Mouse (Mus musculus) duodenum, adult 2 months (tissue): ENCODE data around the gene Gm20388. TPM values are rescaled to one million over a fixed set of nuclear protein-coding genes. Genes with fewer than 3 reads are reported as not detected.

Experiments
- polyA plus RNA-seq: library from polyadenylated mRNA; depleted of rRNA; stranded (reverse); fragments of >200 nt; gene quantifications from 2 replicates; pipeline ENCODE4 v1.2.3, GENCODE M21; 2012; ENCODE audit warnings: low replicate concordance

Gene Gm20388
- polyA plus RNA-seq, 1 experiment = 43.1 TPM

DNA sequence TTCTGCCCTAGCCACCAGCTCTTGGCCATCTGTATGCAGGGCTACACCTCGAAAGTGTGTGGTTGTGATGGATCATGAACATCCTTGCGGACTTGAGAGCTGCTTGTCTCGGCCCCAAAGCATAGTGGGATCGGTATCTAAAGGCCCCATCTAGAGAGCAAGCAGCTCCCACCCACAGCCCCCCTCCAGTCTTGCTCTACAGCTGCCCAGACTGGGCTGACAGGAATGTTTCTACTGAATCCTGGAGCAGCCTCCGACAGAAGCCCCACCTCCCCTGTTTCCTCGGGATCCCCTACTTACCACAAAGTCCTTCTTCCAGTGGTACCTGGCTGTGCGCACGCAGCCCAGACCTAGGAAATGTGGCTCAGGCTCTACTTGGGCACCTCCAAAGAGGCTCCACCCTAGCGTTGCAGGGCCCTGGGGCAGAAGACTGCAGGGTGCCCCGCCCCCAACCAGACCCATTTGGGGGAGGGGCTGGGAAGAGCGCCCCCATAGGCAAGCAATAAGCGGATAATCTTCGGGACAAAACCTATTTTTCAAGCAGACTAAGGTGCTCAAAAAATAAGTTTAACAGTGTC lies 3247.3 kb downstream of the Gm20388 start, which contains the start of gene Sult5a1:
Gene Sult5a1 (minus strand): TSS at position 428 of the 578 bp plus-strand sequence.

DNA sequence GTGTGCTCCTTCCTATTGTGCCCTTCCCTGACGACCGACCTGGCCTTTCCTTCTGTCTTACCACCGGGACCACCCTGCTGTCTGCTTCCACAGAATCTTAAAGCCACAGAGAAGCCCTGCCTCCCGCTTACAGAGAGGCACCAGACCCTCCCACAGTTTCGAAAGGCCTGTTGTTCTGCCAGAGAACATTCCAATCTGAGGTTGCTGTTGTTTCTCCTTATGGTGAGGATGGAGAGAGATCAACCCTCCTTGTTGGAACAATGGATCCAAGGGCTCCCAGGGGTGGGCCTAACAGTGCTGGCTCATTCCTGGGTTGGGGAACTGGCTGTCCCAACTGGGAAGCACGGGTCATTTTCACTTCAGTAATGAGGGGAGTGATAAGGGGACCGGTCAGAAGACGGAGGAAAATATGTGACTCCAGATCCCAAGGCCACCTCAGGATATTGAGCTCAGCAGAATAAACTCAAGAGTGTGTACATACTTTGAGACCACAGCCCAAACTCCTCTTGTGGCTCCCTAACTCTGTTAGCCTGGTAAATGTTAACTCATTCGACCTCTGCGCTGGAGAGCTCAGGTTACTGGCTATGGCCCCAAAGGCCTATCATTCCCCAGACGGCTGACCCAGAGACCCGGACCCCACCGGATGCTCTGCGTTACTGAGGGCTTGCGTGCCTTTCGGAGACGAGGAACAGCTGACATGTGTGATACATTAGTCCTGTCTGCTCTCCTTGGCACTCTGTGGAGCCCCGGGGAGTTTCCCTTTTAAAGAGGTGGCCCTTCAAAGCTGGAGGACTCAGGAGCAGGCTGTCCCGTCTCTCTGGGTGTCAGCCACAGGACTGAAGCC lies 3275.1 kb downstream of the Gm20388 start, which contains the start of gene Dpep1:
Gene Dpep1 (plus strand): TSS at position 677 of the 844 bp plus-strand sequence.

DNA sequence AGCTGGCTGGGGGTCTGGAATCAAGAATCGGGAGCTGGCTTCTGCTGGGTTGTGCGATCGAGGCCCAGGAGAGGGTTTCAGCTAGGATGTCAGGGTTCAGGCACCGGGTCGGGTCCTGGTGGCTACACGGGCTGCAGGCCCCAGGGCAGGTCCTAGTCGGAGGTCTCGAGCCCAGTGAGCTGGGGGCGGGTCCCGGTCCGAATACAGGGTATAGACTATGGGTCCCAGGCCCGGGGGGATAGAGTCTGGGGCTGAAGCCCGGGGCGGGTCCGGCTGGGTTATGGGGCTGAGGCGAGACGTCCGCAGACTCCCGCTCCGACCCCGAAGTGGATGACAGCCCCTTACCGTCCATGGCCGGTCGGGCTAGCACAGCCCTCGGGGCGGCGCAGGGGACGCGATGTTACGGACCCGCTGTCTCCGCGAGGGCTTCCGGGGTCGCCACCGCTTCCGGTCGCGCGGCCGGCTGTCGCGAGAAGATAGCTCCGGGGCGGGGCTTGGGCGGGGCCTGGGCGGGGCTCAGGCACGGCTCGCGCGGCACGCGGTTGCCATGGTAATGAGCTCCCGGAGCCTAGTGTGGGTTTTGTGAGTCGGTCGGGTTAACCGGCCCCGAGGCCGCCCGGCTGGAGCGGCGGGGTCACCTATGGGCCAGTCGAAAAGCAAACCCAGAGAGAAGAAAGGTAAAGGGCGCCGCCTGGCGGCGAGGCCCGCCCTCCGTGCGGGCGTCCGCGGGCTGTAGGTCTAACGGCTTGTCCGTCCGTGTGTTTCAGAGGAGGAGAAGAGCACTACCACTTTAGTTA lies 3301.9 kb downstream of the Gm20388 start, which contains the start of the genes Chmp1a and Spata33:
Gene Chmp1a (minus strand): TSS at position 443 of the 797 bp plus-strand sequence.
Gene Spata33 (plus strand): TSS at position 512 of the 797 bp plus-strand sequence.

DNA sequence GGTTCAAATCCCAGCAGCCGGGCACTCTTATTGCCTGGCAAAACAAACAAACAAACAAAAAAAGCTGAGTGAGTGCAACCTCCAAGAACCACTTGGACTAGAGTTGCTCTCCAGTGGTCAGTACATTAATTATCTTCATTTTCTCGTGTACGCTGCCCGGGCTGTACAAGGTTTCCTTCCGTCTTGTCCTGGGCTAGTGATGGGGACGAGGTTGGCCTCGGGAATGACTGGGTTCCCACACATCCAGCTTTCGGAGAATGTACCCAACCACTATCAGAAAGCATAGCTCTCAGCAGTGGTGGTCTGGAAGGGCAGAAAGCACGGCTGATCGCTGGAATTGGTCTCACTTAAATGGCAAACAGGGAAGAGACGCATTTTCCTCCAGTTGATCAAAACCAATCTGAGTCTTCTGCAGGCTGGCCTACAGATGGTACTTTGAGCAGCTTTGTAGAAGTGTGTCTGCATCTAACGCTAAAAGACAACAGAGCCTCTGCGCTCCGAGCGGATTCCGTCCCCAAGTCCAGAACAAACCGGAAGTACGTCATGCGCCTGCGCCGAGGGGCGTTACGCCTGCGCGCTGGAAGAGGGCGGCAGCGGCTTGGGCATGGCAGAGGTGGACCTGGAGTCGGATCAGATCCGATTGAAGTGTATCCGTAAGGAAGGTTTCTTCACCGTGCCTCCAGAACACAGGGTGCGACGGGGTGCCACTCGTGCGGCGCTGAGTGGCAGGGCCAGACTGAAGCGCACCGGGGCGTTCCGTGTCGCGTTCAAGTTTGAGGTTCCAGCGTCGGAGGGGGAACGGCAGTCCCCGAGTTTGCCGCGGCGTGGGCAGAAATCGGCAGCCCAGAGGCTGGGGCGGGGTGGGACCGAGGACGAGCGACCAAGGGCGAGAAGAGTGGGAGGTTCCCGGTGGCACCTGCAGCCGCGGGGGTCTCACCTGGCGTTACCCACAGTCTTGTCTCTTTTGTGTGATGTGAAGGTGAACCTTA lies 3313.9 kb downstream of the Gm20388 start, which contains the start of gene Cdk10:
Gene Cdk10 (plus strand): TSS at position 565 of the 989 bp plus-strand sequence.

DNA sequence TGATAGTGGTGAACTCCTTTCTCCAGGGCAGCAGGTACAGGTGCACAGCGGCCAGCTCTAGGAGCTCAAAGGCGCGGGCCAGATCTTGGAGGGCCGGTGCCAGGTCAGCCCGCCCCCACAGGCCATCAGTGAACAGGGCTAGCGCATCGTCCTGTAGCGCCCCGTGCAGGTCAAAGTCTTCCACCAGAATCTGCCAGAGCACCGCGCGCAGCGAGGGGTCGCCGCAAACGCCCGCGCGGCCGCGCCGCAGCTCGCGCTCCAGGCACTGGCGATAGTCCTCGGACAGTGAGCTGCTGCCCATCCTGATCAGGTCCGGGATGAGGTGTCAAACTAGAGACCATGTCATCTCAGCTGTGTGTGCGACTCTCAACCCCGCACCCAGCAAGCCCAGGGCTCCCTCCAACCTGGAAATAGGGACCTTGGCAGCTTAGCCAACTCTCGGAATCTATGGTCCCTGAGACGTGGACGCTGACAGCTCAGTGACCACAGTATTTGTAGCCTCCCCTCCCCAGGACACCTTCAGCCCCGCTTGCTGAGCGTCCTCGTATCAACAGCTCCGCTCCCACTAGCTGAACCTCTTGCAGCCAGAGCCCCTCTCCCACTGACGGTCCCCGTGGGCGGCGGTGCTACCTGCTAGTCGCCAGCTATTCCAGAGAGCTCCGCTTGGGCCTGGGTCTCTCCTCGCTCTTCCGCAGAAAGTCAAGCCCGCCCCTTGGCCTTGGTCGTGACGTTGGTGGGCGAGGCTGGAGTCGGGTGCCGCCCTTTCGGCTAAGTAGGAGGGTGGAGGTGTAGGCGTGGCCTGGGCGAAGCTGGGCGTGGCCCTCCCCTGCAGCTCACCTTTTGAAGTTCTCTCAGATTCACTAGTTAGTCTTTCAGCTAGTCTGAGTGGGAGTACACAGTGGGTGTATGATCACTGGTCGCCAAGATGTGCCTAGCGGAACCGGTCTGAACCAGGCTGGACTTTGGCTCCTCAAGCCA lies 3325.2 kb downstream of the Gm20388 start, which contains the start of gene Spata2l:
Gene Spata2l (minus strand): TSS at position 714 of the 978 bp plus-strand sequence.

DNA sequence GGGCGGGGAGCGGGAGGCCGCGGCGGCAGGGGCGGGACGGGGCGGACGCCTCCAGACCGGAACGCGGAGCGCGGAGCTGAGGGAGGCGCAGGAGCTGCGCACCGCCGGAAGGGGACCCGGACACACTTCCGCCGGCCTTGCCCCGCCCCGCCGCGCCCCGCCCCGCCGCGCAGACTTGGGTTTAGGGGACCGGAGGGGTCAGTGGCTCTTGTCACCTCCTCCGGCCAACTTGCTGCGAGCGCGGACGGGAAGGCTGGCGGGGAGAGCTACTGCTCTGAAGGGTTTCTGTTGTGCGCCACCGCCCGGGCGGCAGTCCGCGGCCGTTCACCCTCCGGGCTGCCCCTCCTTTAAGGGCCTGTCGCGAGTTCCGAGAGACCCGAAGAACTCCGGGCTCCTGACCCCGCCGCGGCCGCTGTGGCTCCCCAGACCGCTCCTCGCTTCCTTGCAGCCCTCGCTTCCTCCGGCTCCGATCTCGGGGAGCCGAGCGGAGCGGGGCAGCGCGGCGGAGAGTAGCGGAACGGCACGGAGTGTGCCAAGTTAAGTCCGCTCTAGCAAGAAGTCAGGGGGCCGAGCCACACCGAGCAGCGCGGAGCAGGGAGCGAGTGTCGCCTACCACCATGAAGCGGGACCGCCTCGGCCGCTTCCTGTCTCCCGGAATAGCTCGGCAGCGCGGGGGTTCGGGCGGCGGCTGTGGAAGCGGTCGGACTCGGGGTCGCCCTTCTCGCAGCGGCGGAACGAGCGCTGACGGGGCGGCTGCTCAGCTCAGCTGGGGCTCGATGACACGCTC lies 3343.7 kb downstream of the Gm20388 start, which contains the start of the genes Zfp276 and Vps9d1:
Gene Zfp276 (plus strand): TSS at position 97 of the 787 bp plus-strand sequence.
Gene Vps9d1 (minus strand): TSS at position 250 of the 787 bp plus-strand sequence.

DNA sequence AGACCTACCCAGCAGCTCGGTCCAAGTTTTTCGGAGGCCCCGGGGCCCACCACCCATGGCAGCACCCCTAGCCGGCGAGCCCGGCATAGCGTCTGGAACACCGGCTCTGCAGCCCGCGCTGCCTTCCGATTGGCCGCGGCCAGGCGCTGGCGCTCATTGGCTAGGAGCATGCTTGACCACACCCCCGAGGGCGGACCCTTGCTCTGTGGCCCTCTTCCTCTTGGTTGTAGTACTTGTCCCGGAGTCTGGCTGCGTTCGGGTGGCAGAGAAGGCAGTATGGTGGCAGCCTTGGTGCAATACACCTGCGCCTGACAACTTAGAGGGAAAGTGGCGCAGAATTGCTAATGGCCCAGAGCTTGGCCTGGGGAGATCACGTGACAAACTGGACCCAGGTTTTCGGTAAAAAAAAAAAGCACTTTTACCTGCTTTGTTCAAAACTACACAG lies 3407.8 kb downstream of the Gm20388 start, which contains the start of gene Fanca:
Gene Fanca (minus strand): TSS at position 110 of the 445 bp plus-strand sequence.

DNA sequence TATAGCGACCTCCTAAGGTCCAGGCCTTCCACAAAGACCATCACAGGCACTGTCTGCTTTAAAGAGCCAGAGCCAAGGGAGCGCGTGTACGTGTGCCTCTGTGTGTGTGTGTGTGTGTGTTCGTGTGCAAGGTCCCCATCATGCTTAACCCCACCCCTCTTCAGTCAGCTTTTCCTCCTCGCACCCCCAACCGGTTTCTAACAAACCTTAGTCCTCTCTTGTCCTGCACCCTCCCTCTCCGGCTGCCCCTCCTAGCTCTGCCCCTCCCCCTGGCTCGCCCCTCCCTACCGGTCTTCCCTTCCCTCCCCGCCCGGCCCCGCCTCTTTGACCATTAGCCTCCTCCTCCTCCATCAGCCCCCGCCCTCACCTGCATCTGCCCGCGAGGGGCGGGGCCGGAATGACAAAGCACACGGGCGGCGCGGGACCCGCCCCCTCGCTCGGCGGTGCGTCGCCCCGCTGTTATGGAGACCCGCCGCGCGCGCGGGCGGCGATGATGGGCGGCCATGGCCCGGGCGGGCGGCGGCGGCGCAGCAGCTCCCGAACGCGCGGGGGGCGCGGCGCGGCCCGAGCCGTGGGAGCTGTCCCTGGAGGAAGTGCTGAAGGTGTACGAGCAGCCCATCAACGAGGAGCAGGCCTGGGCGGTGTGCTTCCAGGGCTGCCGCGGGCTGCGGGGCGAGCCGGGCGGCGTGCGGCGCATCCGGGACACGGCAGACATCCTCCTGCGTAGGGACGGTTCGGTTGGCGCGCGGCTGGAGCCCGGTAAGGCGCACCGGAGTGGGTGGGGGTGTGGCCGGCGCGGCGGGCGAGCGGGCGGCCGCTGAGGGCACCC lies 3421.8 kb downstream of the Gm20388 start, which contains the start of gene Spire2:
Gene Spire2 (plus strand): TSS at position 452 of the 829 bp plus-strand sequence.

DNA sequence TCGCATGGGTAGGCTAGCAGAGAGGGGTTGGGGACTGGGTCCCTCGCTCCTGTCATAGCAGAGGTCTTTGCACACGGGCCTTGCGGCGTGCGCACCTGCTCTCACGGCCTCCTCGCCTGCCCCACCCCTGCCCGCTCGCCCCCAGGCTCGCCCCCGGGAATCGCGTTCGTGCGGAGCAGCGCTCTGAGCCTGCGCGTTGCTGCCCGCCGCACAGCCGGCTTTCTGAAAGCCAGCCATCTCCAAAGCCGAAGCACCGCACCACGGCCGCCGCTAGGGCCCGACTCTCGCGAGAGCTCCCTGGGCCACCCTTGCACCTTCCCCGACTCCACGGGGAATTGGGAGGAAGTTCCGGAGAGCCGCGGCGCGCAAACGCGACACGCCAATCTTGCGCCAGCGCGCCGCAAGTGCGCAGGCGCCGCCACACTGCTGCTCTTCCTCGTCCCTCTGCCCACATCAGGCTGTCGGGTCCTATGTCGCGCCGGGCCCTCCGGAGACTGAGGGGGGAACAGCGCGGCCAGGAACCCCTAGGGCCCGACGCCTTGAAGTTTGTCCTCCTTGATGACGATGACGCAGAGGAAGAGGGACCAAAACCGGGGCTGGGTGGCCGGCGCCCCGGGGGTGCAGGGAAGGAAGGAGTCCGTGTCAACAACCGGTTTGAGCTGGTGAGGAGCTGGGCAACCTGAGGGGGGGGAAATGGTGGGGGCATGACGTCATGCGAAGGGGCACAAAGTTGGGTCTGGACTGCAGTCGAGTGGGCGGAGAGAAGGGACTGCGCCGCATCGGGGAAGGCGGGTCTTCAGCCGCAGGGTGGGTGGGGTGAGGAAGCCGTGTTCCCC lies 3463.0 kb downstream of the Gm20388 start, which contains the start of gene Tcf25:
Gene Tcf25 (plus strand): TSS at position 351 of the 836 bp plus-strand sequence.

DNA sequence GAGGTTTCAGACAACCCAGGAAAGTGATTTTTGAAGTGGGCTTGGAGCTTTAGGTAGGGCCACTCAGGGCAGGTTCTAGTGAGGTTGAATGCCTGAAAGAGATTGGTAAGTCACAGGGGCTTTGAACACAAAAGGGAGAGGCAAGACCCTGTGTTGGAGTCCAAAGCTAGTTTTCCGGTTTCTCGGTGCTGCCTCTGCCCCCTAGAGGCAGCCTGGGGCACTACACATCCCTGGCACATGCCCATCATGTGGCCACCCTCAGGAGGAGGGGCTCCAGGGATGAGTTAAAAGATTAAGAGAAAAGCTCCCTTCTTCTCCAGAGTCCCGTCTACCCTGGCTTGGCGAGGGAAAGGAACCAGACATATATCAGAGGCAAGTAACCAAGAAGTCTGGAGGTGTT lies 3496.1 kb downstream of the Gm20388 start, which contains the start of gene Mc1r:
Gene Mc1r (plus strand): TSS at position 322 of the 400 bp plus-strand sequence.

DNA sequence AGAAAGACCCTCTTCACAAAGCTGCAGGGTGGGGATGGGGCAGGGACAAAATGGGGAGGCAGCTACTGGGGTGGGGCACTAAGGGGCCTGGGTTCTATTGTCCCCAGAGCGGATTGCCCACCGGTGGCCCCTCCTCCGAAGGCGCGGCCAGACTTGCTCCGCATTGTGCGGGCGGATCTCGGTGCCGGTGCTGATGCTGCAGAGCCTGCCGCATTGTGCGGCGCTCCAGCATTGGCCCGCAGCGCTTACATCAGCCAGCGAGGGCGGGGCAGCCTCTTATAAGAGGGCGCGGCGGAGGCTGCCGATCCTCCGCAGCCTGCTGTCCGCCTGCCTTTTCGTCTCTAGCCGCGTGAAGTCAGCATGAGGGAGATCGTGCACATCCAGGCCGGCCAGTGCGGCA lies 3500.6 kb downstream of the Gm20388 start, which contains the start of gene Tubb3:
Gene Tubb3 (plus strand): TSS at position 179 of the 400 bp plus-strand sequence.

DNA sequence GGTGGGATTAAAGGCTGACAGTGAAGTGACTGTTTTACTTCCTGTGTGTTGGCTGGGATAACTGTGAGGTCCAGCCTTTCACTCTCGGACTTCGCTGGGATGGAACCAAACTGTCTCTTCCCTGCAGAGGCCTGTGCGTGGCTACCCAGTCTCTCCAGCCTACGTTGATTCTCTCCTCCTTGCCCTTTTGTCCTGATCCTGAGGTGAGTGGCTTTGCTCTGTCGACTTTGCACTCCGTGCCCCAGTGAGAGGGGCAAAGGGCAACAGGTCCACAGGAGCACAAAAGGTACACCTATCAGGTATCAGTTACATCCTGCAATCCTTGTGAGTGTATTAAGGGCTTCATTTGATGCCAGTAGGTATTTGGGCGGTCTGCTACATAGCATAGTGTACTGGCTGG lies 3512.8 kb downstream of the Gm20388 start, which contains the start of gene Def8:
Gene Def8 (plus strand): TSS at position 87 of the 400 bp plus-strand sequence.

DNA sequence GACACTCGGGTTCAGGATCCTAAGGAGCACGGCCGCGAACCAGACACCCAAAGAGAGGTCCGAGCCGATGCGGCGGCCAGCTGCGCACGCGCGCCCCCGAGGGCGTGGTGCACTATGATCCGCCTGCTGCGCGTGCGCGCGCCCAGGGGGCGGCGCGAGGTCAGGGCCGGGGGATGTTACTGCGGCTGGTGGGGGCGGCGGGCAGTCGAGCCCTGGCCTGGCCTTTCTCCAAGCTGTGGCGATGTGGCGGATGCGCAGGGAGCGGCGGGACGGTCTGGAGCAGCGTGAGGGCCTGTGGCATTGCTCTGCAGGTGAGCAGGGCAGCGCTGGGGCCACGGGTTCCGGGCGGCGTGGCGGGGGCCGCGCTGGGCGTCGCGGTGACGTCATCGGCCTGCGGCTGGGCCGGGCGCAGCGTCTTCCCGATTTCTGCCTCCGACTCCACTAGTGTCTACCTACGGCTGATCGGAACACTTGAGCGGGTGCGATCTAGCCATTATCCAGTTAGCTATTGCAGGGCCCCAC lies 3567.2 kb downstream of the Gm20388 start, which contains the start of gene Afg3l1:
Gene Afg3l1 (plus strand): TSS at position 167 of the 522 bp plus-strand sequence.

DNA sequence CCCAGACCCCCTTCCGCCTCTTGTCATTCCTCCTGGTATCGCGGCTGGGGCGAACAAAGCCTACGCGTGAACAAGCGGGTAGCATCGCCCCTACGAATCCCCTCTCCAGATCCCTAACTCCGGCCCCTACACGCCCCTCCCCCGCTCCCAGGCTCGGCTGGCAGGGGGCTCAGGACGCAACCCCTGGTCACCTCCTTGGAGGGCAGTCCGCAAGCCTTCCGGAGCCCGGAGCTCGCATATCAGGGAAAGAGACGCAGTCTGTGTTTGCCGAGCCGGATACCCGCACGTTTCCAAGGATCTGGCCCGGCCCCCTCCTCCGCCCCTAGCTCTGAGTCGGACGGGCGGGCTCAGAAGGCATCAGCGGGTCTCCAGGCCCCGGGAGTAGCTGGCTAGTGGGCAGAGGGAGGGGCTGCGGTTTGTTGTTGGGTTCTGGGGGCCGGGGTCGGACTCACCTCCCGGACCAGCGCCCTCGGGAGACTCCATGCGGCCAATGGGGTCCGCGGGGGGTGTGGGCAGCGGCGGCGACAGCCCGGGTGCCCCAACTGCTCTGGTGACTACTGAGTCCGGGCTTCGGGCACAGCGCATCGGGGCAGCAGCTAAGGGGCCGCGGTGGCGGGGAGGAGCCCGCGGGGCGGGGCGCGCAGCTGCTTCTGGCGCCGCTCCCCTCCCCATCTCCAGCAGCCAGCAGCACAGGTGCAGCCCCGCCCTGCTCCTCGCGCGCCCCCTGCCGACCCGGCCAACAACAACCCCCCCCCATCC lies 3604.3 kb downstream of the Gm20388 start, which contains the start of gene Dbndd1:
Gene Dbndd1 (minus strand): TSS at position 683 of the 759 bp plus-strand sequence.

DNA sequence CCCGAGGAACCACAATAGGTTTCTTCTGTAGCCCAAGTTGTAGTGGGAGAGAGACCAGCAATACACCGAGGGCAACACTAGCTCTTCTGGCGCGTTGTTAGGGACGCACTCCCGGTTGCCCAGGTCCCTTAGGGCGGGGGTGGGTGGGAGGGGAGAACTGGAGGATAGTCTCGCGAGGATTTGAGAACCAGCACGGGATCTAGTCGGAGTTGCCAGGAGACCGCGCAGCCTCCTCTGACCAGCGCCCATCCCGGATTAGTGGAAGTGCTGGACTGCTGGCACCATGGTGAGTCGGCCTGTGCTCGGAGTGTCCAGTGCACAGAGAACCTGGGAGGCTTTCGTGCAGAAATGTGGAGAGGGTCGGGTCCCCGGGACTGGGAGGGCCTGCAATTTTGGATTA lies 3608.0 kb downstream of the Gm20388 start, which contains the start of gene Gas8:
Gene Gas8 (plus strand): TSS at position 168 of the 400 bp plus-strand sequence.

